Mouse (Mus musculus) liver, postnatal 0 days (tissue): ENCODE results near the gene Zcchc2.

Source experiments
- CTCF ChIP-seq: sonication (generic); IDR thresholded peaks from 2 replicates; pipeline ENCODE4 v1.5.1; 2016; ENCODE audit warnings: antibody characterized with exemption, low read depth
- EP300 ChIP-seq: IDR thresholded peaks from 2 replicates; pipeline ENCODE4 v1.6.1; 2016; ENCODE audit warnings: antibody characterized with exemption, low read depth, mild to moderate bottlenecking

DNA sequence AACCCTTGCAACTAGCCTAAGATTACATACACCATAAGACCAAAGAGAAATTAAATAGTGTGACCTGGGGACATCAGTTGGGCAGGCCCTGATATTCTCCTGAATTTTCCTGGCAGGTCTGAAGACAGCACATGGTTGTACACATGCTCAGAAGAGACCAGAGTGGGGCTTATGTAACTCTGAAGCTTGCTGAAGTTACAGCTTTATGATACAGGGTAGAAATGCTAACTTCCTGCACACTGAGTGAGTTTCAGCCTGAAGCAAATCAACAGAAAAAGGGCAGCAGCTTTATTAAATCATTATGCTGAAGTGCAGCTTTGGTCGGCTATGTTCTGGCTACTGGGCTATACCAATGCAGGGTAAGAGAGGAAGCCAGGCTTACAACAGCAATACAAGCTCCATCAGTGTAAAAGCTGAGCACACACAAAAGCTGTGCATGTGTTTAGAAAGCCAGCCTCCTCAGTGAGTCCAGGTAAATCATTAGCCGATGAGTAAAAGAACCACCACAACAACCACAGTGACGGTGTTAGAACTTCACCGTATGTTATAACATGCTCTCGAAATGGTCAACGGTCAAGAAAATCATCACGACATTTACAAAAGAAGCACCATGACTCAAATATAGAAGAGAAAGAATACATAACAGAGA is 12.6 kb upstream of the Zcchc2 start:
- TF ChIP-seq CTCF (no peak), EP300 (no peak)
